9 mouse cellular contexts compared by ENCODE assay signal in genomic region chr8:87469931-87470833, GRCm38 (mm10). TPM values are rescaled to one million over a fixed set of nuclear protein-coding genes. Genes with fewer than 3 reads are reported as not detected.
DNase-seq lines count a peak whose midpoint lies in the region; ATAC-seq and TF ChIP-seq lines count a peak whose summit lies in the region.
"Had no signal": no experiment of that assay in that cellular context is flagged by ENCODE, and none has a peak within 500 bp of the region (broad histone marks: within the 10 kb centered on the region; RNA-seq: fewer than 3 reads in every experiment).

No protein-coding gene starts in this region.

- H3K4me1 ChIP-seq in lung, embryonic 15.5 days: peaks cover 39% of the 10 kb centered on the region
- H3K4me1 ChIP-seq in hindbrain, embryonic 14.5 days (replicated peaks; ENCODE audit: control insufficient read depth, insufficient read depth, low read length): peaks cover 27% of the 10 kb centered on the region
- peaks cover 51% of the 10 kb centered on the region for H3K4me1 ChIP-seq in limb, embryonic 15.5 days
- no peaks in the 10 kb centered on the region; the same call in 1 of the 2 replicates for H3K4me1 ChIP-seq in stomach, postnatal 0 days (replicated peaks; ENCODE audit: control insufficient read depth, insufficient read depth)

- H3K9me3 ChIP-seq in lung, embryonic 15.5 days: no peaks in the 10 kb centered on the region
- no peaks in the 10 kb centered on the region for H3K9me3 ChIP-seq in hindbrain, embryonic 14.5 days (ENCODE audit: control insufficient read depth, low read length)
- no peaks in the 10 kb centered on the region for H3K9me3 ChIP-seq in limb, embryonic 15.5 days
- no peaks in the 10 kb centered on the region for H3K9me3 ChIP-seq in stomach, postnatal 0 days (ENCODE audit: control insufficient read depth, low read length)

- H3K27me3 ChIP-seq in lung, embryonic 15.5 days: peaks cover 98% of the 10 kb centered on the region
- H3K27me3 ChIP-seq in hindbrain, embryonic 14.5 days (ENCODE audit: control insufficient read depth, insufficient read depth, low read length): peaks cover 73% of the 10 kb centered on the region
- peaks cover 94% of the 10 kb centered on the region for H3K27me3 ChIP-seq in limb, embryonic 15.5 days
- peaks cover 32% of the 10 kb centered on the region for H3K27me3 ChIP-seq in stomach, postnatal 0 days (ENCODE audit: control insufficient read depth, insufficient read depth, low read length)

- DNase-seq in lung, postnatal 36 days: no peak
- DNase-seq in embryo, embryonic 11 days: peak; percentile 60
- DNase-seq in hindbrain, embryonic 14.5 days (ENCODE audit: low spot score): peak; percentile 49
- peak; percentile 24 for DNase-seq in stomach, postnatal 0 days (ENCODE audit: low spot score)
- no peak for DNase-seq in ovary, postnatal 10 days (ENCODE audit: low spot score)

- H3K27ac ChIP-seq in lung, embryonic 15.5 days: no peak overlapping the region
- peak overlapping the region; percentile 86 for H3K27ac ChIP-seq in hindbrain, embryonic 14.5 days
- no peak overlapping the region for H3K27ac ChIP-seq in limb, embryonic 15.5 days
- H3K27ac ChIP-seq in stomach, postnatal 0 days (replicated peaks): no peak overlapping the region

- peak overlapping the region; percentile 24 for H3K4me3 ChIP-seq in lung, embryonic 15.5 days
- peak overlapping the region; percentile 71 for H3K4me3 ChIP-seq in hindbrain, embryonic 14.5 days (replicated peaks; ENCODE audit: low read length)
- peak overlapping the region; percentile 23 for H3K4me3 ChIP-seq in limb, embryonic 15.5 days
- H3K4me3 ChIP-seq in stomach, postnatal 0 days (ENCODE audit: low read depth, low read length): peak overlapping the region; percentile 22
- H3K4me3 ChIP-seq: myocyte had no signal

- under 1% methylated on average over 59 of the region's 59 CpGs for WGBS in lung, embryonic 15.5 days
- WGBS in hindbrain, embryonic 14.5 days: under 1% methylated on average over 59 of the region's 59 CpGs
- under 1% methylated on average over 59 of the region's 59 CpGs for WGBS in limb, embryonic 15.5 days
- 1% methylated on average over 59 of the region's 59 CpGs for WGBS in stomach, postnatal 0 days

- H3K9ac ChIP-seq in lung, embryonic 15.5 days: no peak overlapping the region
- peak overlapping the region; percentile 74 for H3K9ac ChIP-seq in hindbrain, embryonic 14.5 days
- H3K9ac ChIP-seq in limb, embryonic 15.5 days: no peak overlapping the region
- no peak overlapping the region for H3K9ac ChIP-seq in stomach, postnatal 0 days (ENCODE audit: low read length)

- no peak for TF ChIP-seq CTCF in stomach, postnatal 0 days (IDR thresholded peaks at IDR 0.05; ENCODE audit: low read depth)

- TF ChIP-seq EP300 in stomach, postnatal 0 days (optimal IDR thresholded peaks at IDR 0.05): no peak

- no peak for ATAC-seq in lung, embryonic 15.5 days (ENCODE audit: borderline replicate concordance, extremely low read depth, low FRiP score, low TSS enrichment)
- no peak for ATAC-seq in hindbrain, embryonic 14.5 days (ENCODE audit: low FRiP score)
- no peak for ATAC-seq in limb, embryonic 15.5 days (ENCODE audit: insufficient number of reproducible peaks, low FRiP score, low TSS enrichment, low read depth)
- no peak for ATAC-seq in stomach, postnatal 0 days (ENCODE audit: low FRiP score, low TSS enrichment)
- ATAC-seq in frontal cortex, adult (ENCODE audit: low TSS enrichment): no peak

- peak overlapping the region; percentile 50 for H3K4me2 ChIP-seq in lung, embryonic 15.5 days
- peak overlapping the region; percentile 84 for H3K4me2 ChIP-seq in hindbrain, embryonic 14.5 days (replicated peaks)
- H3K4me2 ChIP-seq in limb, embryonic 15.5 days: peak overlapping the region; percentile 41
- peak overlapping the region; percentile 36; the same call in 1 of the 2 replicates for H3K4me2 ChIP-seq in stomach, postnatal 0 days (replicated peaks; ENCODE audit: low read depth)

- no peaks in the 10 kb centered on the region for H3K36me3 ChIP-seq in lung, embryonic 15.5 days
- no peaks in the 10 kb centered on the region for H3K36me3 ChIP-seq in hindbrain, embryonic 14.5 days (replicated peaks; ENCODE audit: control insufficient read depth, insufficient read depth)
- H3K36me3 ChIP-seq in limb, embryonic 15.5 days: no peaks in the 10 kb centered on the region
- H3K36me3 ChIP-seq in stomach, postnatal 0 days (ENCODE audit: control insufficient read depth, insufficient read depth, low read length): no peaks in the 10 kb centered on the region

RNA-seq across cellular contexts. Expression of gene Cbln1, which starts 2.2 kb away (rescaled TPM):
- 0.14 TPM in 1 of 2 replicates, not detected in the other for polyA plus RNA-seq in lung, embryonic 15.5 days (2015; fragmentation: Nextera tagmentation; extraction: Ambion mirVana)
- 37.4 and 38.0 TPM in 2 replicates for polyA plus RNA-seq in hindbrain, embryonic 14.5 days (2014; fragmentation: Nextera tagmentation; extraction: Ambion mirVana)
- polyA plus RNA-seq in limb, embryonic 15.5 days (2015; fragmentation: Nextera tagmentation; extraction: Ambion mirVana): 0.10 TPM in 1 of 2 replicates, not detected in the other
- 0.05 and 0.08 TPM in 2 replicates for polyA plus RNA-seq in stomach, postnatal 0 days (2015; fragmentation: Nextera tagmentation; extraction: Ambion mirVana)

Comparison
In these comparisons a context has a peak if more than half of its experiments do, and no peak if none do; other contexts are left out.
1. DNase-seq: peak in embryo, embryonic 11 days (single experiment), hindbrain, embryonic 14.5 days (single experiment) and stomach, postnatal 0 days (single experiment); none in lung, postnatal 36 days (single experiment) and ovary, postnatal 10 days (single experiment).
2. RNA of gene Cbln1, which starts 2.2 kb away (polyA plus RNA-seq): 37.4 to 38.0 TPM in hindbrain, embryonic 14.5 days; 0.10 TPM in limb, embryonic 15.5 days, 0.05 to 0.08 TPM in stomach, postnatal 0 days and 0.14 TPM in lung, embryonic 15.5 days; every median in the first group is over 10 times any median in the second.
3. Peak in every context shown above with its lines, with median percentiles within 50 percentile points of each other: H3K4me2 ChIP-seq and H3K4me3 ChIP-seq.